Mouse (Mus musculus) colon, adult 2 months (tissue): Measurements from ENCODE around the gene Rhbdd1. TPM values are rescaled to one million over a fixed set of nuclear protein-coding genes. Genes with fewer than 3 reads are reported as not detected.

Experiments
- polyA plus RNA-seq: library from polyadenylated mRNA; depleted of rRNA; stranded (reverse); fragments of >200 nt; gene quantifications from 2 replicates; pipeline ENCODE4 v1.2.3, GENCODE M21; 2012; rRNA removed

Gene Rhbdd1
- 10.5 and 10.7 TPM in 2 replicates for polyA plus RNA-seq

DNA sequence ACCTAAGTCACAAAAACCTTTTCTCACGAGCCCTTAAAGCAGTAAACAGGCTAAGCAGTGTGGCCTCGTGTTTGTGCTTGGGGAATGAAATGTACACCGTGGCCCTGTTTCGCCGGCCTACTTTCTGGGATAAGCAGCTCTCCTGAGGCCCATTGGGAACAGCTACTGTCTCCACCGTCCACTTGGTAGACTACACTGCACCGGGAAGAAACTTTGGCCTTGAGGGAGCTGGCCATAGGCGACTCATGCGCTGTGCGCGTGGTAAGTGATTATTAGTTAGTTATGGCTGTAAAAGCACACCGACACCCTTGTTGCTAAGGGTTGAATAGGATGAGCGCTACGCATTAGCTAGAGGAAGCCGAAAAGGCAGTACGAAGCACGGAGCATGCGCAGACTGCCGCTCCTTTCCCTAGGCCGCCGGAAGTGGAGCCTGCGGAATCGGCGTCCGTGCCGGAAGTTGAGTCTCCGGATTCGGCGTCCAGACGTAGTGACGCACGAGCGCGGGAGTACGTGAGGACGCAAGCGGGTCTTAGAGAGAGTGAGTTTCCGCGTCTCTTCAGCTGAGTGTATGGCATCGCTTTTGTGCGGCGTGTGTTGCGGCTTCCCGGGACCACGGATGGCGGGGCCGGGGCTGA lies at the start of gene Rhbdd1:
Gene Rhbdd1 (plus strand): TSS at position 342 of the 635 bp plus-strand sequence.

GRCm38 (mm10) chr1:82291151-82291797 lies 25.0 kb upstream of the Rhbdd1 start, which contains the start of gene Irs1:
Gene Irs1, minus strand, starts transcription at chr1:82291416.

Other genes starting within 250 kb of the Rhbdd1 start
- gene Gm9747, start 83.3 kb upstream of the Rhbdd1 start, polyA plus RNA-seq, result not detected in 2 replicates
- 3.6 and 4.1 TPM in 2 replicates for gene Irs1, start 25.0 kb upstream of the Rhbdd1 start, polyA plus RNA-seq